Mouse (Mus musculus) CH12.LX (cell line): ENCODE results near the gene Map3k7. TPM values are rescaled to one million over a fixed set of nuclear protein-coding genes. Genes with fewer than 3 reads are reported as not detected.

ENCODE experiments used
- DNase-seq: peaks from one replicate; pipeline ENCODE4 v3.0.0-alpha.2; 2013; ENCODE audit errors: extremely low read depth
- H3K27ac ChIP-seq: 2 replicates; pipeline ENCODE4 v1.5.1; 2012; ENCODE audit warnings: low read depth, mild to moderate bottlenecking, control low read depth, moderate library complexity; ENCODE audit not compliant: insufficient read depth
- H3K27me3 ChIP-seq: replicated peaks from 2 replicates; pipeline ENCODE3; 2012; ENCODE audit warnings: inconsistent platforms
- H3K36me3 ChIP-seq, 2 experiments: replicated peaks in 1 of 2; 2 replicates each; pipeline versions ENCODE3 to v1.6.1; 2012; ENCODE audit warnings: inconsistent platforms in 1 of 2, low read length in 1 of 2, mild to moderate bottlenecking in 1 of 2, mixed read lengths in 1 of 2, moderate library complexity in 1 of 2; ENCODE audit not compliant: control insufficient read depth in 1 of 2, insufficient read depth in 1 of 2
- H3K4me1 ChIP-seq, 2 experiments: 2 replicates each; pipeline ENCODE4 v1.6.1; 2012; ENCODE audit warnings: inconsistent platforms in 1 of 2, moderate library complexity in 1 of 2; ENCODE audit not compliant: insufficient read depth in 2 of 2, control insufficient read depth in 1 of 2
- H3K4me2 ChIP-seq: 2 replicates; pipeline ENCODE4 v1.6.1; 2012; ENCODE audit warnings: low read depth, mild to moderate bottlenecking, control low read depth; ENCODE audit not compliant: poor library complexity, insufficient read depth, severe bottlenecking
- H3K4me3 ChIP-seq, 3 experiments: fragments of 150-350 bp in 1 of 3; sonication (generic) in 1 of 3; replicated peaks in 1 of 3; 2 replicates each; pipeline versions ENCODE3 to v1.5.1; 2011 to 2012; ENCODE audit warnings: low read depth in 2 of 3, low read length in 2 of 3, mild to moderate bottlenecking in 2 of 3, moderate library complexity in 2 of 3, control low read depth in 1 of 3, improper control_type of control experiment in 1 of 3, inconsistent platforms in 1 of 3, mixed read lengths in 1 of 3; ENCODE audit not compliant: poor library complexity in 1 of 3
- H3K79me2 ChIP-seq: replicated peaks from 2 replicates; pipeline ENCODE4 v1.6.1; 2012; ENCODE audit warnings: mild to moderate bottlenecking, moderate library complexity; ENCODE audit not compliant: control insufficient read depth, poor library complexity, insufficient read depth, severe bottlenecking; ENCODE audit errors: extremely low read depth
- H3K9ac ChIP-seq: 2 replicates; pipeline ENCODE4 v1.6.1; 2012; ENCODE audit warnings: low read depth, mild to moderate bottlenecking, control low read depth, moderate library complexity; ENCODE audit not compliant: insufficient read depth
- H3K9me3 ChIP-seq: replicated peaks from 2 replicates; pipeline ENCODE3; 2012; ENCODE audit warnings: low read length, inconsistent platforms, mixed read lengths
- BHLHE40 ChIP-seq: IDR thresholded peaks from 2 replicates; pipeline ENCODE4 v1.6.1; 2011; ENCODE audit warnings: mild to moderate bottlenecking, low read depth, low read length, improper control_type of control experiment
- CHD1 ChIP-seq: IDR thresholded peaks from 2 replicates; pipeline ENCODE4 v1.6.1; 2012; ENCODE audit warnings: low read depth, low read length, improper control_type of control experiment, inconsistent platforms
- CTCF ChIP-seq, 2 experiments: IDR thresholded peaks in 1 of 2; conservative IDR thresholded peaks in 1 of 2; 2 replicates each; pipeline ENCODE4 v1.5.1; 2011 to 2012; ENCODE audit warnings: low read depth in 2 of 2, low read length in 2 of 2, improper control_type of control experiment in 1 of 2, inconsistent platforms in 1 of 2, mild to moderate bottlenecking in 1 of 2, moderate library complexity in 1 of 2
- E2F4 ChIP-seq: IDR thresholded peaks from 2 replicates; pipeline ENCODE4 v1.6.1; 2011; ENCODE audit warnings: low read depth, low read length, improper control_type of control experiment; ENCODE audit not compliant: insufficient replicate concordance
- HCFC1 ChIP-seq: IDR thresholded peaks from 2 replicates; pipeline ENCODE4 v1.6.1; 2012; ENCODE audit warnings: low read depth, mild to moderate bottlenecking, inconsistent platforms, low read length, improper control_type of control experiment
- IRF4 ChIP-seq: IDR thresholded peaks from 2 replicates; pipeline ENCODE4 v1.6.1; 2014; ENCODE audit warnings: low read depth, mild to moderate bottlenecking, inconsistent platforms, low read length, improper control_type of control experiment
- JUN ChIP-seq: IDR thresholded peaks from 2 replicates; pipeline ENCODE4 v1.6.1; 2011; ENCODE audit warnings: low read depth, mild to moderate bottlenecking, low read length, improper control_type of control experiment, moderate library complexity; ENCODE audit not compliant: insufficient read depth
- KAT2A ChIP-seq: IDR thresholded peaks from 2 replicates; pipeline ENCODE4 v1.6.1; 2012; ENCODE audit warnings: low read length, improper control_type of control experiment, inconsistent platforms; ENCODE audit not compliant: insufficient replicate concordance
- MAFK ChIP-seq: IDR thresholded peaks from 2 replicates; pipeline ENCODE4 v1.6.1; 2011; ENCODE audit warnings: low read length, improper control_type of control experiment; ENCODE audit not compliant: insufficient replicate concordance
- MAZ ChIP-seq: IDR thresholded peaks from 2 replicates; pipeline ENCODE4 v1.6.1; 2012; ENCODE audit warnings: low read depth, mild to moderate bottlenecking, inconsistent platforms, low read length, improper control_type of control experiment, moderate library complexity
- NELFE ChIP-seq: IDR thresholded peaks from 2 replicates; pipeline ENCODE4 v1.6.1; 2011; ENCODE audit warnings: low read depth, low read length, improper control_type of control experiment
- PAX5 ChIP-seq: IDR thresholded peaks from 2 replicates; pipeline ENCODE4 v1.6.1; 2012; ENCODE audit warnings: low read length, inconsistent platforms, mixed read lengths
- RAD21 ChIP-seq: IDR thresholded peaks from 2 replicates; pipeline ENCODE4 v1.6.1; 2011; ENCODE audit warnings: low read depth, mild to moderate bottlenecking, low read length, improper control_type of control experiment, moderate library complexity
- SMC3 ChIP-seq: IDR thresholded peaks from 2 replicates; pipeline ENCODE4 v1.6.1; 2011; ENCODE audit warnings: low read depth, low read length, improper control_type of control experiment
- UBTF ChIP-seq: IDR thresholded peaks from 2 replicates; pipeline ENCODE4 v1.6.1; 2012; ENCODE audit warnings: low read depth, mild to moderate bottlenecking, inconsistent platforms, low read length, improper control_type of control experiment, moderate library complexity
- ZNF384 ChIP-seq: IDR thresholded peaks from 2 replicates; pipeline ENCODE4 v1.6.1; 2012; ENCODE audit warnings: low read depth, low read length, improper control_type of control experiment, inconsistent platforms
- dilution Hi-C: fragments of 300-500 bp; cut with MboI; formaldehyde crosslinking; loops from 2 replicates; pipeline ENCODE4 v1.14.3; 2020; ENCODE audit warnings: low sequenced_read_pairs; ENCODE audit not compliant: extremely low pct_unique_long_range_greater_than_20kb, extremely low pct_ligation_motif_present
- in situ Hi-C: fragments of 300-500 bp; cut with MboI; formaldehyde crosslinking; loops from 3 replicates; pipeline ENCODE4 v1.14.3; 2019; ENCODE audit warnings: low sequenced_read_pairs, low pct_ligation_motif_present, low pct_unique_long_range_greater_than_20kb, mixed read lengths
- polyA plus RNA-seq: library from polyadenylated mRNA; unstranded; fragments of >175 nt; gene quantifications from 2 replicates; pipeline ENCODE4 v1.2.1, GENCODE M21; 2012; ENCODE audit warnings: low read depth; ENCODE audit not compliant: insufficient read length
- total RNA-seq, 2 experiments: library from RNA; depleted of rRNA; stranded (reverse); fragments of 300-350 nt in 1 of 2; fragments of >200 nt in 1 of 2; gene quantifications; 2 replicates each; pipeline ENCODE4 v1.2.3; 2012 to 2014

Gene Map3k7
- total and polyA plus RNA-seq, 3 experiments, result 41.7 to 63.7 (median 43.9) TPM

DNA sequence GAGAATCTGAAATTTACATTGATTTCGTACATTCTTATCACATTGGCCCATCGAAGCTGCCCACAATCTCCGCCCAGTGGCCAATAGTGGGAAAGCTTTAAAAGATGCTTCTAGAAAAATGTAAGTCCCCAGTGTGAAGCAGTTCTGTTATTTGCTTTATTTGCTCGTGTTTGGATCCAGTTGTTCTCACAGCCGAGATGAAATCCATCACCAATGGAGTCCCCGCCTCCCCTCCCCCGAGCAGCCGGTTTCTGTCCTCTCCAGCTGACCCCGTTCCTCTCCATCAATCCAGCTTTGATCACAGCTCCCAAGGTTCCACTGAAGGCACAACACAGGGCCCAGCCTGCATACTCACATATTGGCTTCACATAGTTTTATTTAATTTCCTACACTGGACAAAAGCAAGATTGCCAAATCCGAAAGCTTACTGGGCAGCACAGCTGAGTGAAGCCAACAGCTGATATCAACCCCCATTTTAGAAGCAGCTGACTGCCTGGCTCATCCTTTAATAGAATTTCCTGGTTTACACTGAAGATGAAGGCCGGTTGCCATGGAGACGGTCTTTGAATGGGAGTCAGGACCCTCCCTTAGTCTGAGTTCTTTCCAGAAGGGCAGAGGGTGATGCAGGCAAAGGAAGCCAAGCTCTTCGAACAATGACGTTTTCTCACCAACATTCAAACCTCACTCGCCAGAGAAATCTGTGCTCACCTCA lies 78.0 kb downstream of the Map3k7 start:
- H3K4me2 ChIP-seq, result no peak overlapping the region
- H3K36me3 ChIP-seq, result no peaks in the 10 kb centered on the region

DNA sequence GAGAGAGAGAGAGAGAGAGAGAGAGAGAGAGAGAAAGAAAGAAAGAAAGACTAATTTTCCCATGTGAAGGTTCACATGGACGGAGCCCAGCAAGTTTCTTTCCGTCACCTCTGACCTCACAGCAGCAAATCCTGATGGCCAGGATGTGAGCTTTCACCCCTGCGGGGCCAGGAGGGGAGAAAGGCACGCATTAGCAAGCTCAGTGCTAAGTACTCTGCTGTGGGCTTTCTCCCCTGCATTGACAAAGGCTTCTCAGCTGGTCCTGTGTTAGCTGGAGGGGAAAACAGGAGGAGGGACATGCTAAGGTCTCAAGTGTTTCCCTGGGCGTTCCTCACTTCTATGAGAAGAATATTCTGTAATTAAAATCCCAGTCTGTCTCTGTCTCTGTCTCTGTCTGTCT lies 81.3 kb downstream of the Map3k7 start:
- Histone ChIP-seq H3K36me3 (no peaks in the 10 kb centered on the region), H3K9ac (no peak overlapping the region), H3K4me3 (no peak overlapping the region), H3K27me3 (no peaks in the 10 kb centered on the region), H3K79me2 (no peaks in the 10 kb centered on the region), H3K4me2 (no peak overlapping the region), H3K9me3 (no peaks in the 10 kb centered on the region)
- in situ Hi-C loops, result no loop called here
- TF ChIP-seq ZNF384 (no peak), HCFC1 (no peak), NELFE (no peak), MAZ (no peak), E2F4 (no peak), PAX5 (no peak), CHD1 (no peak), IRF4 (no peak), JUN (no peak), KAT2A (no peak), RAD21 (no peak), UBTF (no peak), MAFK (no peak)
- TF ChIP-seq, all 38 proteins: peak for 0
- no peak for DNase-seq
- Histone ChIP-seq H3K27ac (no peak overlapping the region), H3K4me1 (0 out of 4 replicates have a peak, but pooled peaks cover 0 to 3% of the 10 kb centered on the region in 2 experiments)
- dilution Hi-C loops, result no loop called here

More for the DNA sequence above, 78.0 kb downstream of the Map3k7 start:
- Histone ChIP-seq H3K27me3 (no peaks in the 10 kb centered on the region), H3K9me3 (no peaks in the 10 kb centered on the region), H3K27ac (no peak overlapping the region), H3K9ac (no peak overlapping the region), H3K4me3 (no peak overlapping the region)
- dilution Hi-C loops (no loop called here), in situ Hi-C loops (no loop called here)
- no peak for DNase-seq
- TF ChIP-seq BHLHE40 (no peak), CTCF (conservative IDR thresholded peaks at IDR 0.05 in 1 of 2, IDR thresholded peaks at IDR 0.05 in 1 of 2; ENCODE audit: low read depth in 2 of 2, low read length in 2 of 2) (peak; percentile 33 to 46; a peak in 3 of 4 replicates), SMC3 (peak; percentile 23; the same call in 1 of the 2 replicates)
- TF ChIP-seq, all 38 proteins: peak for 2
- no peaks in the 10 kb centered on the region for H3K79me2 ChIP-seq
- no peaks in the 10 kb centered on the region for H3K4me1 ChIP-seq
